Mouse (Mus musculus) spleen, adult 18-20 months (tissue): ENCODE results near the gene Olfr1355.
"Not testable (repeated sequence)": the region's sequence is repeated elsewhere in the genome, so short reads cannot be mapped to it uniquely, and the experiment has no call there.

Experiments used
- DNase-seq, 2 experiments: peaks; one replicate each; pipeline ENCODE4 v3.0.0; 2022; ENCODE audit warnings: mixed read lengths in 2 of 2

Gene Olfr1355

GRCm38 (mm10) chr10:78875240-78875639 is at the start of gene Olfr1355:
Gene Olfr1355 (plus strand): TSS chr10:78875540.
- DNase-seq, result no peak

- not testable (repeated sequence) for DNase-seq
Measured at GRCm38 (mm10) chr10:78840456-78840855, 34.9 kb upstream of the Olfr1355 start.

- no peak for DNase-seq
Measured at GRCm38 (mm10) chr10:78852066-78852465, 23.3 kb upstream of the Olfr1355 start, which contains the start of gene Olfr1356. Gene Olfr1356 (minus strand): TSS chr10:78852166.

- DNase-seq, result not testable (repeated sequence)
Measured at GRCm38 (mm10) chr10:78912871-78913270, 37.5 kb downstream of the Olfr1355 start, which contains the start of gene Olfr1354. Gene Olfr1354 (plus strand): TSS chr10:78913171.
